Mouse (Mus musculus) forebrain, embryonic 14.5 days (tissue): ENCODE data around the gene Kcnh6. TPM values are rescaled to one million over a fixed set of nuclear protein-coding genes. Genes with fewer than 3 reads are reported as not detected.

Experiments used
- polyA plus RNA-seq: library from polyadenylated mRNA; unstranded; fragments of >200 nt; fragmentation: Nextera tagmentation; extraction: Ambion mirVana; gene quantifications from 2 replicates; pipeline ENCODE4 v1.2.1, GENCODE M21; 2014

Gene Kcnh6
- polyA plus RNA-seq, 1 experiment from 2014 or later, result 0.48 TPM

Other genes starting within 250 kb of the Kcnh6 start
- 26.0 and 32.5 TPM in 2 replicates for gene Cyb561, start 54.8 kb upstream of the Kcnh6 start, polyA plus RNA-seq
- gene Ace, start 40.2 kb upstream of the Kcnh6 start, polyA plus RNA-seq, result 1.9 and 3.1 TPM in 2 replicates
- gene Ace3, start 13.4 kb upstream of the Kcnh6 start, polyA plus RNA-seq, result not detected in 2 replicates
- 76.2 and 93.6 TPM in 2 replicates for gene Dcaf7, start 28.7 kb downstream of the Kcnh6 start, polyA plus RNA-seq
- gene Taco1, start 57.9 kb downstream of the Kcnh6 start, polyA plus RNA-seq, result 5.7 and 7.0 TPM in 2 replicates
- gene Map3k3, start 76.5 kb downstream of the Kcnh6 start, polyA plus RNA-seq, result 9.0 and 11.0 TPM in 2 replicates
- gene Gm10840, start 152.7 kb downstream of the Kcnh6 start, polyA plus RNA-seq, result not detected in 2 replicates
- 223 and 240 TPM in 2 replicates for gene Limd2, start 152.7 kb downstream of the Kcnh6 start, polyA plus RNA-seq
- gene Strada, start 194.0 kb downstream of the Kcnh6 start, polyA plus RNA-seq, result 31.1 and 34.1 TPM in 2 replicates
- 71.0 and 80.1 TPM in 2 replicates for gene Ccdc47, start 208.2 kb downstream of the Kcnh6 start, polyA plus RNA-seq
- gene Ddx42, start 208.8 kb downstream of the Kcnh6 start, polyA plus RNA-seq, result 65.6 and 75.2 TPM in 2 replicates
- gene Ftsj3, start 248.0 kb downstream of the Kcnh6 start, polyA plus RNA-seq, result 34.6 and 35.8 TPM in 2 replicates
- 279 and 286 TPM in 2 replicates for gene Psmc5, start 248.0 kb downstream of the Kcnh6 start, polyA plus RNA-seq